Mouse (Mus musculus) heart, postnatal 4 days (tissue): ENCODE results near the gene Olfr1418. TPM values are rescaled to one million over a fixed set of nuclear protein-coding genes. Genes with fewer than 3 reads are reported as not detected.
"Not testable (repeated sequence)": the region's sequence is repeated elsewhere in the genome, so short reads cannot be mapped to it uniquely, and the experiment has no call there.

Source experiments
- DNase-seq: peaks from one replicate; pipeline ENCODE4 v3.0.0; 2021
- total RNA-seq, 2 experiments: library from RNA; stranded (reverse); gene quantifications; 2 replicates each; pipeline ENCODE4 v1.2.3; 2021

Gene Olfr1418
- not detected for total RNA-seq

- no peak for DNase-seq
Observed at GRCm38 (mm10) chr19:11860966-11861365, at the start of gene Olfr1418. Gene Olfr1418 (minus strand): TSS chr19:11861066.

DNA sequence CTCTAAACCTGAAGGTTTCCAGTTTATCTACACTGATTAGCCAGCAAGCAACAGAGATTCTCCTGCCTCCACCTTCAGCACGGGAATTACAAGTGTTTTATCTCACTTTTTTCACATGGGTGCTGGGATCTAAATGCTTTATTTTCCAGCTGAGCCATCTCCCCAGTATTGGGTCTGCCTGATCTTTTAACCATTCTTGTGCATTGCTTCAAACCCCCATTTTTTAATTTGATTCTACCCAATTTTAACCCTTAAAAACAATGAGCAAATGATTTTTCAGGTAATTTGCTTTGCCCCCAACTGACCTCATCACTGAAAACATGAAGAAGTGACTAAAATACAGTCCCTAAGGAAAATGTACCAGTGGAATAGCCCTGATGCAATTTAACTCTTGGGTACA lies 25.4 kb upstream of the Olfr1418 start, which contains the start of gene Olfr1420:
Olfr1420 (plus strand) TSS at position 301 of the 400 bp plus-strand sequence.
- no peak for DNase-seq

DNA sequence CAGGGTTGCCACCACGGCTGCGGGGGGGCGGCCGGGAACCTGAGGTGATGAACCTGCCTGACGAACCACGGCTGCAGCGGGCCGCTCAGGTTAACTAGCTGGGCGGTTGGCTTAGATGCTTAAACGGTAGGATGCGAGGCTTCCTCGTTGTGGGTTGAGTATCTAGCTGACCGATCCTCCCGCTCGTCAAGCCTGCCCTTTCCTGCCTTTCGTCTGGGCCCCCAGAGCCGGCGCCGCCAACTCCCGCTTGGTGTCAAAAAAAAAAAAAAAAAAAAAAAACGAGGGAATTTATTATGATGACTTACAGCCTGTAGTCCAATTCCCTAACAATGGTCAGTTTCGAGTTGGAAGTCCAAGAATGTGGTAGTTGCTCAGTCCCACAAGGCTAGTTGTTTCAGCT lies 17.5 kb upstream of the Olfr1418 start:
- not testable (repeated sequence) for DNase-seq

DNA sequence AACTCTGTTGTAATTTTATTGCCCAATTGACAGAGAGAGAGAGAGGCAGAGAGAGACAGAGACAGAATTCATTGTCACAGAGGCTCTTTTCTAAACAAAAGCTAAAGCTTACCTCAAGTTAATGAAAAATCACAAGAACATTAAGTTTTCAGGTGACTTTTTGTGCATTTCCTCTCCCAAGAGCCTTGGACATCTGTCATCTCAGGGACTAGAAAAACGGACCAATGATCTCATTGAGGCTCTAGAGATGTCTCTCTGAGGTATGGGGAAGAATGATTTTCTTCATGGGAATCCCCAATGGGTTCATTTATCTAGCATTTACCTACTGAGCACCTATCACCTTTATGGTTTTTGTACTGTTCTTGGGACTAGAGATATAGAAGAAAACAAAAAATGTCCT lies 14.1 kb upstream of the Olfr1418 start, which contains the start of gene Olfr1419:
Olfr1419 (minus strand) TSS at position 101 of the 400 bp plus-strand sequence.
- DNase-seq: no peak

GRCm38 (mm10) chr19:11867837-11868236 lies 7.0 kb upstream of the Olfr1418 start:
- DNase-seq: no peak

DNA sequence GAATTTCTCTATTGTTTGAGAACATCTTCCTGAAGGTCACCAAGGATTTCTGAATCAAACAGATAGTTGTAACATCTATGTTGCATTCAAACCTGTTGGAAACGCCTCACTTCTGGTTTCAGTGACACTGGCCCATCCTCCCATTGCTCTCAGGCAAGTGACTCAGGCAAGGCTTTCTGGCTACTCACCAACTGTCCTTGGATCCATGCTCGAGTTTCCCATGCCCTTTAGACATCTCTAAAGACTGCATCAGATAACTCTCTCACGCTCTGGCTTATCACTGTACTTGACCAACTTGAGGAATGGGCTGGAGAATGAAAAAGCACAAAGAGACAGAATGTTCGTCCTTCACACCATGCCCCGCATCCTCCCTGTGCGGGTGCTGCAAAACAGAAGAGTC lies 4.4 kb downstream of the Olfr1418 start:
- DNase-seq: no peak

DNA sequence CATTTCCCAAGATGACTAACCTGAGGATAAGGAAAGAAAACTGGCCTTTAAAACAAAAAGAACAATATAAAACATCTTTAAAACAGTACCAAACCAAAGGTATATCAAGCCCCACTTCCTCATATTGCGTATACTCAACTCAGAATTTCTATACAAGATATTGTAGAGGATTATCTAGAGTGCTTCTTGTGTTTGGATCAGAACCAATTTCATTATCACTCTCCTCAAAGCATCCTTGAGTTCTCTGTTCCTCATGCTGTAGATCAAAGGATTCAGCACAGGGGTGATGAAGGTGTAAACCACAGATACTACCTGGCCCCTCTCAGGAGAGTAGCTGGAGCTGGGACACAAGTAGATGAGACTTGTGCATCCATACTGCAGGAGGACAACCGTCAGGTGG lies 6.0 kb downstream of the Olfr1418 start:
- no peak for DNase-seq

DNA sequence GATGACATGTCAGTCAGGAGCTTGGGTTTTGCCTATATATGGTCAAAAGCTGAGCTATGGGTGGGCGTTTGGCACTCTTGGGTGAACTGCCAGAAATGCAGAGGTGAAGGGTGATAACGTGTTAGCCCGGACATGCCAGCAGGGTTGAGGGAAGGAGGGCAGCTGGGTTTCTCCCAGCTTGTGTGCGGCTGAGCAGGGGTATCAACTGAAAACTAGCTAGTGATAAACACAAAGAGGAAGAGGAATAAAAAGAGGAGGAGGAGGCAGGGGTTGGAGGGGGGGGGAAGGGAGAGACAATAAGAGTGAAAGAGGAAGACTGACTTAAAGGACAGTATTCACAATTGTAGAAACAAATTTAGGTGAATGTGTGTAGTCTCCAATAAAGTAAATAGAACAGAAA lies 8.2 kb downstream of the Olfr1418 start:
- DNase-seq: no peak

GRCm38 (mm10) chr19:11846333-11846732 lies 14.5 kb downstream of the Olfr1418 start:
- no peak for DNase-seq

- no peak for DNase-seq
Observed at GRCm38 (mm10) chr19:11839119-11839518, 21.7 kb downstream of the Olfr1418 start, which contains the start of gene Olfr1417. Gene Olfr1417 (minus strand): TSS chr19:11839219.

- DNase-seq: no peak
Observed at GRCm38 (mm10) chr19:11823346-11824065, 37.4 kb downstream of the Olfr1418 start.

- no peak for DNase-seq
Observed at GRCm38 (mm10) chr19:11820211-11820610, 40.7 kb downstream of the Olfr1418 start.

GRCm38 (mm10) chr19:11819800-11820199 lies 41.1 kb downstream of the Olfr1418 start:
- peak; percentile 91 for DNase-seq

GRCm38 (mm10) chr19:11819143-11819700 lies 41.6 kb downstream of the Olfr1418 start, which contains the start of gene Stx3:
Gene Stx3 (minus strand): TSS chr19:11819403.
- DNase-seq: no peak

DNA sequence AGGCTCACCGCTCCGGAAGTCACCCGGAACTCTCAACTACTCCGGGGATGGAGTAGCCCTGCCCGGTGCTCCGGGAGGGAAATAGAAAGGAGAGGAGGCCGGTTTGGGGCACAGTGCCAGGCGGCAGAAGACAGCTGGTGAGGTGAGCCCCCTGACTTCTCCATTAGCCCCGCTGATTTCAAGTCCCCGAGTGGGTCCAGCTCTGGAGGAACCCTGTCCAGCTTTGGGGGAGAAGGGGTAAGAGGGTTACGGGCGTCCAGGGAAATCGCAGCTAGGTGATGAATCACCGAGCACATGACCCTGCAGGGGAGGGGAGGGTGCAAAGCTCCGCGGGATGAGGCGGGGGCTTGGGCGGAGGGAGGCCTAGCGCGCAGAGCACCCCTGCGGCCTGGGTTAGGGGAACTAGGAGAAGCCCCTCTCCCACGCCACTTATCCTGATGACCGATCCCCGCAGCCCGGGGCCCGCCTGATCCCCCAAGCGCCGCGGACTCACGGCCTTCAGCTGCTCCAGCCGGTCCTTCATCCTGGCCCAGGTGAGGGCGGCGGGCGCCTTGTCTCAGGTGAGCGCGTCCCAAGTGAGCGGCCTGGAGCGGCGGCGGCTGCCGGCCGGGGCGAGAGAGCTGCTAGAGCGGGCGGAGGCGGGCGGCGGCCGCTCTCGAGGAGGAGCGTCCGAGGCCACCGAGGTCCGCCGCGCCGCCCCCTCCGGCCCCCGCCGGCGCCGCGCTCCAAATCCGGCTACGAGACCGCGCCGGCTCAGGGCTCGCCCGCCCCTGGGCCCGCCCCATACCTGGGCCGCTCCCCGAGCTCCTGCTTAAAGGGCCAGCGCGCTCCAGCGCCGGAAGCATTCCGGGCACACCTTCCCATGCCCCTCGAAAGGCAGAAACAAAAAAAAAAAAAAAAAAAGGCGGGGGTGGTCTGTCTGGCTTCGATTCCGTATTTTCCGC lies 42.4 kb downstream of the Olfr1418 start:
- DNase-seq: peak; percentile 58

DNA sequence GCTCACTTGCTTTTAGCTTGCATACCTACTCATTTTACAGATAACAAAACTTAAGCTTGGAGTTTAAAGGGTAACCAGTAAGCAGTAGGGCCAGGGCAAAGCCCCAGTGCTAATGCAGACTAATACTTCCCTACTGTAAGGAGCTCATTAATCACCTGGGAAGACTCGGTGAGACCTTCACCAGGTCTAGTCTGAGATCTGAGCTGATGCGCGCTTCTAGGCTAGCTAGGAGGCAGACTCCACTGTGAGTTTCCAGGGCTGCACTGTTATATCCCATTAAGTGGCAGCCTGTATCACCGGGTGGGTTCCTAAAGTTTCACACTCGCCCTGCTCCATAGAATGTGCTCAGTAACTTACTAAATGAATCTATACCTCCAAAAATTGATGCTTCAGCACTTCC lies 43.3 kb downstream of the Olfr1418 start:
- DNase-seq: no peak

GRCm38 (mm10) chr19:11816706-11817105 lies 44.2 kb downstream of the Olfr1418 start:
- no peak for DNase-seq

GRCm38 (mm10) chr19:11814742-11815333 lies 46.0 kb downstream of the Olfr1418 start:
- no peak for DNase-seq

DNA sequence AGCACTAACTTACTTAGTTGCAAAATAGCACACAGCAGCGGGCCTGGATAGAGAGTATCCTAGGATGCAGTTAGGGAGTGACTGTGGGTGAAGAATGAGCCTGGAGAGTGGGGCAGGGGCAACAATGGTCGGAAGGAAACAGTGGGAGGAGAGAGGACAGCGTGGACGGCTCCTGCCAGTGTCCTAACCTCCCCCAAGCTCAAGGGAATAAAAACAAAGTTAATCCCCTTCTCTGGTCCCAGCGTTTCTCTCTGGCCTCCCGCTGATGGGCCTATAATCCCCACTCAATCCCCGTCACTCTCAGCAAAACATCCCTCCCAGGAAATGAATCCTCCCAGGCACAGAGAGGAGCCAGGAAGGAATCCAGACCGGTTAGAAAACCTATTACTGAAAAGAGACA lies 47.2 kb downstream of the Olfr1418 start:
- DNase-seq: peak; percentile 36

GRCm38 (mm10) chr19:11813136-11813535 lies 47.7 kb downstream of the Olfr1418 start:
- no peak for DNase-seq

DNA sequence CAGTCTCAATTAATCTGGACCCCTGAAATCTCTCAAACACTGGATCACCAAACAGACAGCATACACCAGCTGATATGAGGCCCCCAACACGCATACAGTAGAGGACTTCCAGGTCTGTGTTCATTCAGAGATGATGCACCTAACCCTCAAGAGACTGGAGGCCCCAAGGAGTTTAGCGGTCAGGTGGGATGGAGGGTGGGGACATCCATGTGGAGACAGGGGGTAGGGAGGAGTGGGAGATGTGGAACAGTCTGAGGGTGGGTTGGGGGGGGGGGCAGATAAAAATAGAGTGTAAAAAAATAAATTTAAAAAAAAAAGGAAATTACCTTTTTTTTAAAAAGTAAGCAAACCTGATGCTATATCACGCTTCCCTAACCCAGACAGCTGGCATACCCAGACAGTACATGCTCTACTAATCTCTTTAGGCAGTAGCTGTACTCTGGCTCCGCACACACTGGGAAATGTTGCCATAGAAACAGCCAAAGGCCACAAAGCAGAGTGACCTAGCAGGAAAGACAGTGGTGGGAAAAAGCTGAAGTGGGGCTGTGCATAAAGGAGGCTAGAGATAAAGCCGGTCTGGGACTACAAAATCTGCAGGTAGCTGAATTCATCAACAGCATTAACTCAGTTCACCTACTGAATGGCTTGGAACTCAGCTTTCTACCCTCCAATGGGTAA lies 49.0 kb downstream of the Olfr1418 start:
- DNase-seq: peak; percentile 12

GRCm38 (mm10) chr19:11810856-11811255 lies 50.0 kb downstream of the Olfr1418 start:
- peak; percentile 15 for DNase-seq
